Mouse (Mus musculus): Measurements from ENCODE around the gene Eml1.

DNA sequence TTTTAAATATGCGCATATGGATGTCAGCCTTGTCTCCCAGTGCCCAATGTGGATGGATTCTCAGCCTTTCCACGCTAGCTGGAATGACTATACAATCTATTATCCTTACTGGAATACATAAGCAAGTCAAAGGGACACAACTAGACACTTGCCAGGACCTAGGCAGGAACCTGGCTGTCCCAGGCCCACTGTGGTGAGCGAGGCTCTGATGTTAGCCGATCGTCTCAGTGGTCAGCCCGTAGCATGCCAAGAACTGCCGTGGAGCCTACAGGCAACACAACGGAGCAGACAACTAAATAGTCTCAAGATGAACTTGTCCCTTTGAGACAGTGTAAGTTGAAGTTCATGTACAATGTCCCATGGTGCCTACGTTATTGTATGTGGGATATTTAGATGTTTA lies 44.2 kb downstream of the Eml1 start:
- TF ChIP-seq CTCF (conservative IDR thresholded peaks at IDR 0.05; ENCODE audit: low read length): no peak
- no peak for TF ChIP-seq NANOG (IDR thresholded peaks at IDR 0.05; ENCODE audit: borderline replicate concordance, low read length)
